Mouse (Mus musculus) embryonic facial prominence, embryonic 14.5 days (tissue): Measurements from ENCODE around the gene Slc12a9. TPM values are rescaled to one million over a fixed set of nuclear protein-coding genes. Genes with fewer than 3 reads are reported as not detected.
A peak's percentile ranks its signal among the peaks of the same experiment; 100 is the strongest.
"Not testable (repeated sequence)": the region's sequence is repeated elsewhere in the genome, so short reads cannot be mapped to it uniquely, and the experiment has no call there.

Experiments
- ATAC-seq: fragments of 200-750 bp; cut with Nextera tagmentation; 2 replicates; pipeline ENCODE4 v1.8.0; 2017; ENCODE audit warnings: low read depth, moderate number of reproducible peaks, moderate TSS enrichment
- DNase-seq: peaks from one replicate; pipeline ENCODE4 v3.0.0-alpha.2; 2015; ENCODE audit warnings: low spot score
- H3K27ac ChIP-seq: fragments of 300-500 bp; sonication (generic); replicated peaks from 2 replicates; pipeline ENCODE4 v1.5.1; 2014; ENCODE audit warnings: low read depth, mild to moderate bottlenecking, low read length, moderate library complexity
- H3K27me3 ChIP-seq: fragments of 300-500 bp; sonication (generic); replicated peaks from 2 replicates; pipeline ENCODE4 v1.6.1; 2014; ENCODE audit warnings: low read length; ENCODE audit not compliant: control insufficient read depth, insufficient read depth
- H3K36me3 ChIP-seq: fragments of 300-500 bp; sonication (generic); 2 replicates; pipeline ENCODE4 v1.6.1; 2014; ENCODE audit warnings: low read length, mixed read lengths; ENCODE audit not compliant: control insufficient read depth, insufficient read depth
- H3K4me1 ChIP-seq: fragments of 300-500 bp; sonication (generic); 2 replicates; pipeline ENCODE4 v1.6.1; 2014; ENCODE audit warnings: antibody characterized with exemption, low read length; ENCODE audit not compliant: control insufficient read depth, insufficient read depth
- H3K4me2 ChIP-seq: fragments of 300-500 bp; sonication (generic); 2 replicates; pipeline ENCODE4 v1.6.1; 2014; ENCODE audit warnings: low read depth, mild to moderate bottlenecking, low read length, moderate library complexity, mixed read lengths
- H3K4me3 ChIP-seq: fragments of 300-500 bp; sonication (generic); 2 replicates; pipeline ENCODE4 v1.5.1; 2014; ENCODE audit warnings: low read depth, mild to moderate bottlenecking, low read length
- H3K9ac ChIP-seq: fragments of 300-500 bp; sonication (generic); 2 replicates; pipeline ENCODE4 v1.6.1; 2014; ENCODE audit warnings: low read depth, mild to moderate bottlenecking, low read length, moderate library complexity, mixed read lengths
- H3K9me3 ChIP-seq: fragments of 300-500 bp; sonication (generic); 2 replicates; pipeline ENCODE4 v1.6.1; 2016; ENCODE audit warnings: low read length; ENCODE audit not compliant: control insufficient read depth
- WGBS: fragments of 180-500 bp; shearing (Covaris S2); extraction: QIAGEN DNeasy Blood & Tissue Kit; methylation state at CpG from one replicate; pipeline ENCODE4 v1.1.7; 2014; 5-methylcytosine and 5-hydroxymethylcytosine counted together
- microRNA-seq: library from miRNA; unstranded; fragments of <30 nt; microRNA quantifications from one replicate; pipeline ENCODE4, GENCODE M21; 2016; ENCODE audit warnings: borderline number of aligned reads
- polyA plus RNA-seq: library from polyadenylated mRNA; unstranded; fragments of >200 nt; fragmentation: Nextera tagmentation; extraction: Ambion mirVana; gene quantifications from 2 replicates; pipeline ENCODE4 v1.2.1, GENCODE M21; 2014

Slc12a9 gene
- polyA plus RNA-seq, 1 experiment from 2014 or later, result 8.8 TPM

DNA sequence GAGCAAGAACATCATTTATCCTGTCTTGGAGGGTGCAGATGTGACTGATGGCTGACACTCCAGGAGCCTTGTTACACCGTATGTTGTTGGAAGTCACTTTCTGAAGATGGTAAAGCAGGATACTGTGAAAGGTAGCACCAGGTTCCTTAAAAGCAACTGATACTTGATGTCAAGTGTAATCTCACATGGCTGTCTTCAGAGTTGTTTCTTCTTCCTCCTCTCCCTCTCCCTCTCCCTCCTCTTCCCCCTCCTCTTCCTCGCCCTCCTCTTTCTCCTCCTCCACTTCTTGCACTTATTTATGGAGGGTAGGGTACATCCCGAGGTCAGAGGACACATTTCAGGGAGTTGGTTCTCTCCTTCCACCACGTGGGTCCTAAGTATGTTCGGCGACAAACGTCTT lies 47.4 kb downstream of the Slc12a9 start:
- ATAC-seq (no peak), DNase-seq (no peak)
- Histone ChIP-seq H3K9ac (no peak overlapping the region), H3K4me3 (no peak overlapping the region), H3K36me3 (no peaks in the 10 kb centered on the region), H3K27me3 (peaks cover 39% of the 10 kb centered on the region), H3K4me2 (no peak overlapping the region), H3K4me1 (peaks cover 19% of the 10 kb centered on the region), H3K9me3 (no peaks in the 10 kb centered on the region; the same call in 1 of the 2 replicates), H3K27ac (no peak overlapping the region)
- WGBS, result 41% methylated on average over 7 of the region's 7 CpGs

DNA sequence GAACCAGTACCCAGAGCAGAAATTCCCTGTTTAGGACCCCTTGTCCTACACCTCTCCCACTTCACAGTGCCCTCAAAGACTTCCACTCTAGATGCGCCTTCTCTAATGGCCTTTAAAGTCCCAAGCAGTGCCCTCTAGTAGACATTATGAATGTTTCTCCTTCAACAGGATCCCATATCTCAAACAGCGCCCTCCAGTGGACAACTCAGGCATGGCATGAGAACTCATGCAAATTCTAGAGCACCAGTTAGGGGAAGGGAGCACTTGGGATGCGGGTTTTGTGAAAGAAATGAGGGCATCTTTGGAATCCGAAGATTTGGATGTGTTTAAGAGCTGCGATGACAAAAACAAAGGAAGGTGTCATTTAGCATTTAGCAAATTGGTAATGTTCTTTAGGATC lies 48.4 kb downstream of the Slc12a9 start:
- DNase-seq (no peak), ATAC-seq (no peak)
- Histone ChIP-seq H3K4me3 (no peak overlapping the region), H3K4me1 (peaks cover 19% of the 10 kb centered on the region), H3K4me2 (no peak overlapping the region), H3K36me3 (no peaks in the 10 kb centered on the region), H3K9me3 (no peaks in the 10 kb centered on the region; the same call in 1 of the 2 replicates), H3K27me3 (peaks cover 30% of the 10 kb centered on the region), H3K27ac (no peak overlapping the region), H3K9ac (no peak overlapping the region)
- WGBS, result 64% methylated on average over 5 of the region's 5 CpGs

DNA sequence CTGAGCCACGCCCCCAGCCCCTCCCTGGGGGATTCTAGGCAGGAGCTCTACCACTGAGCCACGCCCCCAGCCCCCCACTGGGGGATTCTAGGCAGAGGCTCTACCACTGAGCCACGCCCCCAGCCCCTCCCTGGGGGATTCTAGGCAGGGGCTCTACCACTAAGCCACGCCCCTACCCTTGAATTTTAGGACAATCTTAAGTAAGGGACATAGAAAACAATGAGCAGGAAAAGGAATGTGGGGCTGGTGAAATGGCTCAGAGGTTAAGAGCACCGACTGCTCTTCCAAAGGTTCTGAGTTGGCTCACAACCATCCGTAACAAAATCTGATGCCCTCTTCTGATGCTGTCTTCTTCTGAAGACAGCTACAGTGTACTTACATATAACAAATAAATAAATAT lies 49.0 kb downstream of the Slc12a9 start:
- H3K9ac ChIP-seq, result not testable (repeated sequence)

DNA sequence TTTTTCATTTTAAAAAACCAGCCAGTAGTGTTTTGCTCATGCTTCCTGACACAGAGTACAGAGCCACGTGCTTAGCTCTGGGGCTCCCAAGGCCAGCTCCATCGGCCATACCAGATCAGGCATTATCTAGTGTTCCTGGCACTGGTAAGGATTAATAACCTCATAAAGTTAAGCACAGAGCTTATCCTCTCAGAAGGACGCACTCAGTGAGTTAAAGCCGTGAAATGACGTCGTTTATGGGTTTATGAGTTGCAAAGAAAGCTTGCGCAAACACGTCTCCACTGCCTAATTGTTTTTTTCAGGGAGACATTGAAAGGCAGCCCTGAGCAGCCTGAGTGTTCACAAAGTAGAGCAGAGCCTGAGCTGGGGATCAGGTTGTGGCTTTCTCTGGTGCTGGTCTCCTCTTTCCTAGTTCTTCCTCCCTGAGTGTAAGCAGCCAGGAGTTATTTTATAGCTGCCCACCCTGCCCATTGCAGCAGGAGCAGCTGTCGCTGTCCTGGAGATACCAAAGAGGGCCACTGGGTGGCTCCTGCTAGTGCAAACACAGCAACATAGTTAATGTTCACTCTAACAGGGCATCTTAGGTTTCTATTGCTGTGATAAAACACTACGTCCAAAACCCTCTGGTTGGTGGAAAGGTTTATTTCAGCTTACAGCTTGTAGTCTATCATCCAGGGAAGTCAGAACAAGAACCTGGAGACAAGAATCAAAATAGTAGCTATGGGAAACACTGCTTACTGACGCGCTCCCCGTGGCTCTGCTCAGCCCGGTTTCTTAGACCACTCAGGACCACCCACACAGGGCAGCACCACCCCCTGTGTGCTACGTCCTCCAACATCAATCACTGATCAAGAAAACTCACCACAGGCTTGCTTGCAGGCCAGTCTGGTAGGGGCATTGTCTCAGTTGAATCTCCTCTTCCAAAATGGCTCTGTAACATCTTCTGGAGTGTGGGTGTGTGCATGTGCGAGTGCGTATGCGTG lies 55.7 kb downstream of the Slc12a9 start:
- Histone ChIP-seq H3K9ac (no peak overlapping the region), H3K4me3 (no peak overlapping the region), H3K4me1 (no peaks in the 10 kb centered on the region), H3K9me3 (peaks cover 10% of the 10 kb centered on the region; the same call in 1 of the 2 replicates), H3K36me3 (no peaks in the 10 kb centered on the region), H3K27ac (no peak overlapping the region), H3K27me3 (no peaks in the 10 kb centered on the region), H3K4me2 (no peak overlapping the region)
- peak; percentile 74 for ATAC-seq
- peak; percentile 47 for DNase-seq
- 57% methylated on average over 18 of the region's 18 CpGs for WGBS

More for the DNA sequence above, 49.0 kb downstream of the Slc12a9 start:
- WGBS, result 81% methylated on average over 6 of the region's 6 CpGs
- H3K9me3 ChIP-seq, ATAC-seq, H3K4me2 ChIP-seq, H3K4me3 ChIP-seq, H3K36me3 ChIP-seq, H3K27ac ChIP-seq, DNase-seq: not testable (repeated sequence)
- Histone ChIP-seq H3K27me3 (peaks cover 23% of the 10 kb centered on the region), H3K4me1 (peaks cover 19% of the 10 kb centered on the region)

DNA sequence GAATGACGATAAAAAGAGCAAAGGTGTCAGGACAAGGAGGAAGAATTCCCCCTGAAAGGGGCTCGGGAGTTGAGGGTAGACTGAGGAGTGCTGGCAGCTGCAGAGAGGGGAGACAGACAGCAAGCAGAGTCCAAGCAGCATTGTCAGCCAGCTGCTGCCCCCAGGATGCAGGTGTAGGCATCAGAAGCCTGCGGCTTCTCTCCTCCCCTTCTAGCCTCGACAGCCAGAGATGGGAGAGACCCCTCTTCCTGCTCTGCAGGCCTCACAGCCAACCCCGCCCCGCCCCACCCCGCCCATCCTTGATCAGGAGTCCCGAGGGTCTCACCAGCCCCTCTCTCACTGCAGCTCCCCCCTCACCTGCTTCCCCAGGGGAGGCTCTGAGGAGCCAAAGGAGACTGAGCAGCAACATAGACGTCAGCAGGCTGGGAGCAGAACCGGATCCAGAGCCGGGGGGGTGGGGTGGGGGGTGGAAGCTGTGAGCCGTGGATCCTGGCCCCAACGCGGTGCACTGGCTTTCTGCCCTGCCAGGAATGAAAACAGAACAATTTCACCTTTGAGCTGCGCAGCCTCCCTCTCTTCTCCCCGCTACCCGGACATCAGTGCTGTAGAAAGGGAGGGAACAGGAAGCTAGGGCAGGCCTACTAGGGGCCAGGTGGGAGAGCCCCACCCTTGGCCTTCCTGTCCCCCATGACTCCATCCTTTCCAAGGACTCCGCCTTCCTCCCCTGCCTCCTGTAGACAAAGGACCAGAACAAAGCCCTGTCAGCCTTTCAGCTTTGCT lies 65.1 kb downstream of the Slc12a9 start:
- no peaks in the 10 kb centered on the region for H3K36me3 ChIP-seq
- no peak overlapping the region for H3K27ac ChIP-seq
- no peaks in the 10 kb centered on the region for H3K4me1 ChIP-seq
- H3K9ac ChIP-seq, result peak overlapping the region; percentile 45; the same call in 1 of the 2 replicates
- H3K4me3 ChIP-seq, result no peak overlapping the region
- H3K4me2 ChIP-seq, result peak overlapping the region; percentile 34
- no peaks in the 10 kb centered on the region for H3K27me3 ChIP-seq
- peaks cover 5% of the 10 kb centered on the region; the same call in 1 of the 2 replicates for H3K9me3 ChIP-seq
- DNase-seq, result no peak
- WGBS, result 12% methylated on average over 11 of the region's 18 CpGs
- ATAC-seq, result peak; percentile 44; the same call in 1 of the 2 replicates

DNA sequence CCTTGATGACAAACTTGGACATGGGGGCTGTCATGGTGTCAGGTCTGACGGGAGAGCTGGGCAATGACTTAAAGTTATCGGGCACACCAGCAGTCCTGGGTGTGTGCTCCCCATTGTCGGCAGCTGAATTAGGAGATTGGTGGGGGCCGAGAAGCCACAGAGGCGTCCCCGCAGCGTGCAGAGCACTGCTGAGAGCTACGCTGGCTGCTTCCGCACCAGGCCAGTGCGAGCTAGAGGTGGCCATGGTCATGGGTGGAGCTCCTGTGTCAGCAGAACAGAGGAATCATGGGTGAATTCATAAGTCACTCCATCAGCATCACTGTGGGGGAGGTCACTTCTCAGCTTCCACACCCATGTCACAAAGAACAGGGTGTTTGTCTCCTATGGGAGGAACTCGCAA lies 68.6 kb downstream of the Slc12a9 start:
- no peak overlapping the region for H3K4me2 ChIP-seq
- no peaks in the 10 kb centered on the region for H3K9me3 ChIP-seq
- no peaks in the 10 kb centered on the region for H3K27me3 ChIP-seq
- no peak for DNase-seq
- no peak overlapping the region for H3K4me3 ChIP-seq
- no peak overlapping the region for H3K27ac ChIP-seq
- no peak for ATAC-seq
- no peaks in the 10 kb centered on the region for H3K36me3 ChIP-seq
- no peaks in the 10 kb centered on the region for H3K4me1 ChIP-seq
- H3K9ac ChIP-seq, result no peak overlapping the region
- WGBS, result 84% methylated on average over 11 of the region's 11 CpGs

Small RNA genes lying within 50 kb of the gene (microRNA-seq; reads per million reads assigned to microRNA genes)
- gene Mir7036 (1.3 reads per million), gene Mir8116 (not detected)

Other genes with a start within 250 kb of the Slc12a9 start
- gene Trim56, start 217.4 kb downstream of the Slc12a9 start, polyA plus RNA-seq, result 8.8 and 8.9 TPM in 2 replicates
- gene Muc3, start 184.3 kb downstream of the Slc12a9 start, polyA plus RNA-seq, result 0.14 TPM in 1 of 2 replicates, not detected in the other
- gene Muc3a, start 121.2 kb downstream of the Slc12a9 start, polyA plus RNA-seq, result 0.14 and 0.40 TPM in 2 replicates
- 29.6 and 33.0 TPM in 2 replicates for gene Ache, start 46.1 kb downstream of the Slc12a9 start, polyA plus RNA-seq
- gene Ufsp1, start 39.0 kb downstream of the Slc12a9 start, polyA plus RNA-seq, result 11.1 and 12.3 TPM in 2 replicates
- 101 and 105 TPM in 2 replicates for gene Srrt, start 25.9 kb downstream of the Slc12a9 start, polyA plus RNA-seq
- 72.3 and 88.9 TPM in 2 replicates for gene Trip6, start 19.2 kb downstream of the Slc12a9 start, polyA plus RNA-seq
- gene Ephb4, start 16.5 kb upstream of the Slc12a9 start, polyA plus RNA-seq, result 57.7 and 68.1 TPM in 2 replicates
- gene Zan, start 143.5 kb upstream of the Slc12a9 start, polyA plus RNA-seq, result 0.21 and 0.26 TPM in 2 replicates
- 49.8 and 52.0 TPM in 2 replicates for gene Pop7, start 168.9 kb upstream of the Slc12a9 start, polyA plus RNA-seq
- 8.9 and 9.4 TPM in 2 replicates for gene Gigyf1, start 185.0 kb upstream of the Slc12a9 start, polyA plus RNA-seq
- gene Epo, start 199.6 kb upstream of the Slc12a9 start, polyA plus RNA-seq, result 0.30 TPM in 1 of 2 replicates, not detected in the other
- 430 and 472 TPM in 2 replicates for gene Gnb2, start 199.9 kb upstream of the Slc12a9 start, polyA plus RNA-seq
- gene Actl6b, start 219.9 kb upstream of the Slc12a9 start, polyA plus RNA-seq, result 4.4 and 5.2 TPM in 2 replicates
- gene Tfr2, start 236.2 kb upstream of the Slc12a9 start, polyA plus RNA-seq, result 1.1 and 1.3 TPM in 2 replicates